Mouse (Mus musculus) lung, adult 2 months (tissue): ENCODE measurements at regions not wholly inside any gene's neighbourhood (a gene's known extent, or its start where the extent isn't known, plus 50 kb on each side); places are given as distances from the start of the nearest gene placed in this dataset.

Source experiments
- DNase-seq: peaks from one replicate; pipeline ENCODE4 v3.0.0; 2022
- H3K4me1 ChIP-seq: fragments of 200-500 bp; 2 replicates; pipeline ENCODE4 v1.6.1; 2011; ENCODE audit warnings: low read length; ENCODE audit not compliant: control insufficient read depth, insufficient read depth
- H3K4me3 ChIP-seq: fragments of 200-500 bp; replicated peaks from 2 replicates; pipeline ENCODE3; 2011; ENCODE audit warnings: low read depth, mild to moderate bottlenecking, control low read depth, low read length; ENCODE audit errors: extremely low read depth
- CTCF ChIP-seq: fragments of 200-500 bp; IDR thresholded peaks from 2 replicates; pipeline ENCODE4 v1.5.1; 2011; ENCODE audit warnings: mild to moderate bottlenecking, low read length, control low read depth; ENCODE audit not compliant: insufficient read depth
- POLR2A ChIP-seq: fragments of 200-500 bp; IDR thresholded peaks from 2 replicates; pipeline ENCODE4 v1.6.1; 2011; ENCODE audit warnings: low read depth, mild to moderate bottlenecking, control low read depth, low read length, borderline replicate concordance; ENCODE audit errors: extremely low read depth
- WGBS: fragments of 180-500 bp; shearing (Covaris S2); methylation state at CpG from one replicate; pipeline ENCODE4 v1.1.7; 2018; 5-methylcytosine and 5-hydroxymethylcytosine counted together

- H3K4me1 ChIP-seq, result no peaks in the 10 kb centered on the region
Measured at GRCm38 (mm10) chr3:61602891-61603290, 237.1 kb upstream of the B430305J03Rik start.

GRCm38 (mm10) chr3:61595574-61595973 lies 229.8 kb upstream of the B430305J03Rik start:
- Histone ChIP-seq H3K4me3 (no peak overlapping the region), H3K4me1 (no peaks in the 10 kb centered on the region)
- TF ChIP-seq CTCF, result no peak
- TF ChIP-seq POLR2A, result no peak
- DNase-seq, result no peak

More at GRCm38 (mm10) chr3:61602891-61603290, 237.1 kb upstream of the B430305J03Rik start:
- 76% methylated on average over 2 of the region's 2 CpGs for WGBS
- no peak overlapping the region for H3K4me3 ChIP-seq
- TF ChIP-seq POLR2A (no peak), CTCF (no peak)
- no peak for DNase-seq

- no peaks in the 10 kb centered on the region for H3K4me1 ChIP-seq
- no peak for TF ChIP-seq CTCF
- no peak for TF ChIP-seq POLR2A
- no peak for DNase-seq
- WGBS, result 57% methylated on average over 2 of the region's 2 CpGs
- no peak overlapping the region for H3K4me3 ChIP-seq
Measured at GRCm38 (mm10) chr3:61592342-61592741, 226.6 kb upstream of the B430305J03Rik start.

- no peak for TF ChIP-seq CTCF
- TF ChIP-seq POLR2A, result no peak
- DNase-seq, result no peak
- 69% methylated on average over 1 of the region's 1 CpGs for WGBS
- Histone ChIP-seq H3K4me1 (no peaks in the 10 kb centered on the region), H3K4me3 (no peak overlapping the region)
Measured at GRCm38 (mm10) chr3:61583669-61584068, 217.9 kb upstream of the B430305J03Rik start.

- Histone ChIP-seq H3K4me1 (no peaks in the 10 kb centered on the region), H3K4me3 (no peak overlapping the region)
- no peak for DNase-seq
- WGBS, result 82% methylated on average over 2 of the region's 2 CpGs
- TF ChIP-seq POLR2A, result no peak
- no peak for TF ChIP-seq CTCF
Measured at GRCm38 (mm10) chr3:61582927-61583326, 217.2 kb upstream of the B430305J03Rik start.

GRCm38 (mm10) chr3:61580252-61580651 lies 214.5 kb upstream of the B430305J03Rik start:
- TF ChIP-seq CTCF, result no peak
- TF ChIP-seq POLR2A, result no peak
- no peak for DNase-seq
- WGBS, result 71% methylated on average over 3 of the region's 3 CpGs

GRCm38 (mm10) chr3:61537113-61537512 lies 171.4 kb upstream of the B430305J03Rik start:
- DNase-seq, result no peak
- Histone ChIP-seq H3K4me1 (no peaks in the 10 kb centered on the region), H3K4me3 (no peak overlapping the region)
- no peak for TF ChIP-seq POLR2A
- no peak for TF ChIP-seq CTCF
- WGBS, result 36% methylated on average over 1 of the region's 1 CpGs

More at GRCm38 (mm10) chr3:61580252-61580651, 214.5 kb upstream of the B430305J03Rik start:
- Histone ChIP-seq H3K4me3 (no peak overlapping the region), H3K4me1 (no peaks in the 10 kb centered on the region)

- WGBS, result 38% methylated on average over 2 of the region's 2 CpGs
- H3K4me3 ChIP-seq, result no peak overlapping the region
- no peak for DNase-seq
- TF ChIP-seq CTCF, result no peak
- no peak for TF ChIP-seq POLR2A
- no peaks in the 10 kb centered on the region for H3K4me1 ChIP-seq
Measured at GRCm38 (mm10) chr3:61535751-61536150, 170.0 kb upstream of the B430305J03Rik start.

GRCm38 (mm10) chr3:61503178-61503577 lies 137.4 kb upstream of the B430305J03Rik start:
- no peak for TF ChIP-seq CTCF
- no peak for TF ChIP-seq POLR2A
- DNase-seq, result no peak

GRCm38 (mm10) chr3:61494835-61495234 lies 129.1 kb upstream of the B430305J03Rik start:
- WGBS, result 94% methylated on average over 2 of the region's 2 CpGs
- Histone ChIP-seq H3K4me3 (no peak overlapping the region), H3K4me1 (no peaks in the 10 kb centered on the region)
- TF ChIP-seq CTCF, result no peak
- no peak for TF ChIP-seq POLR2A
- DNase-seq, result no peak

More at GRCm38 (mm10) chr3:61503178-61503577, 137.4 kb upstream of the B430305J03Rik start:
- no peaks in the 10 kb centered on the region for H3K4me1 ChIP-seq
- H3K4me3 ChIP-seq, result no peak overlapping the region

GRCm38 (mm10) chr3:61486808-61487389 lies 121.1 kb upstream of the B430305J03Rik start:
- H3K4me1 ChIP-seq, result no peaks in the 10 kb centered on the region
- WGBS, result 80% methylated on average over 5 of the region's 5 CpGs
- no peak overlapping the region for H3K4me3 ChIP-seq
- DNase-seq, result no peak
- TF ChIP-seq CTCF, result no peak
- TF ChIP-seq POLR2A, result no peak
